Mouse (Mus musculus): ENCODE measurements around the gene Myef2.

Gene Myef2

DNA sequence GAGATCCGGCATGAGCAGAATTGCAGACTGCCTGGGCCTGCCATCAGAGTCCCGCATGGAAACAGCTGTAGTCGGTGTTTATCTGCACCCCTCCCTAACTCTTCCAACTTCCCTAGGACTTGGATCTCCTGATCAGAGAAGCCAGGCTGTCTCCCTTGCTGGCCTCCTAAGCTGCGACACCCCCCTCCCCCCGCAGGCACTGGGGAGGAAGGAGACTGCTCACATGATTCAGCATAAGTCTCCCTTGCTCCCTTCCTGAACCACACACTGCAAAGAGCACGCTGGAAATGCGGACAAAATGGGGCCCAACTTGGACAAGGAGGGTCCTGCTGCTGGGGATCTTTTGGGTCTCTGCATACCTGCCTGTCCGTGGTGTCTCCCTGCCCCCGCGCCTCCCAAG is 55.6 kb downstream of the Myef2 start, which contains the start of gene Slc24a5:
TSS of gene Slc24a5 (plus strand) at position 231 of the 400 bp plus-strand sequence.
- DNase-seq (ENCODE audit: extremely low read depth, low read depth, low spot score), result no peak

DNA sequence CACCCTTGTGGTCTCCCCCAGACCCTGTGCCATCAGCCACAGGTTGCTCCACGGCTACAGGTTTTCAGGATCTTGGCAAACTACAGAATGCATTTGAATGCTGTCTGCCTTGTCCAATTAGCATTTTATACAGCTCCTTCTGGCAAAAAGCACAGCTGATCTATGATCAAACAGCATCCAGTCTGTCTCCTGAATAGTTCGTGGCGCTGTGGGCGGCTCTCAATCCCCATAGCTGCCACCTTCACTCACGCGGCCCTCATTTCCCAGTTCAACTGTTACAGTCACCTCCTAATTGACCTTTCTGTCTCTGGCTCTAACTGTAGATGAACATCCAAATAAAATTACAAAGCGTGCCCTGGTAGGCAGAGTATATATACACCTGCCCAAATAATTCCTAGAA is 56.1 kb downstream of the Myef2 start:
- DNase-seq (ENCODE audit: extremely low read depth, low read depth, low spot score), result no peak

DNA sequence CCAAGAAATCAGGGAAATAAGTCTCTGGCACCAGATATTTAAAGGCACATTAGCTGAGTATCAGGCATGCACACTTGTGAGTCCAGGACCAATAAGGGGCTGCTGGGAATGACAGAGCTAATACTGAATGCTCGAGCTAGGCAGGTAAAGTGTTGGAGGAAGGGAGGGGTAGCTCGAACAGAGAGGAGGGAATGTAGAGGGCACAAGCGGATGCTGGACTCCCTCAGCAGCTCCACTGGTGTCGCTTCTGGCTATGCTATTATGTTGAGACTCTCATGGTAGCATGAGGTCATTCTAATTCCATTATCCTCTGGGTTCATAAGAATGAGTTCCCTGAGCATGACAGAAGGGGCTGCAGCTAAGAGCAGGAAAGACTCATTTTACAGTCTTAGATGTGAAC is 60.5 kb downstream of the Myef2 start:
- DNase-seq (ENCODE audit: extremely low read depth, low read depth, low spot score), result no peak

DNA sequence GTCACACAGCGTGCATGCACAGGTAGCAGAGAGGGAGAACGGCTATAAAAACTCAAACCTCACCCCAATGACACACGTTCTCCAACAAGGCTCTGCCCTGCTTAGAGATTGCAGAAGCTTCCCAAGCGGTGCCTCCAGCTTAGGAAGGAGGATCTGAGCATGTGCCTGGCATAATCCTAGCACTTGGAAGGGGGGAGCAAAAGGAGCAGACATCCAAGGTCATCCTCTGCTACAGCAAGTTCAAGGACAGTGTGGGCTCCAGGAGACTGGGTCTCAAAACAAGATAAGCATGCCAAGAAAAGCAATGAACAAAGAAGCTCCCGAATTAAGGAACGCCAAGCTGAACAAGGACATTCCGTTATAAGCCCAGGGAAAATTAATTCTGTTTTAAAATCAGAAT is 62.0 kb downstream of the Myef2 start:
- DNase-seq (ENCODE audit: extremely low read depth, low read depth, low spot score), result no peak

DNA sequence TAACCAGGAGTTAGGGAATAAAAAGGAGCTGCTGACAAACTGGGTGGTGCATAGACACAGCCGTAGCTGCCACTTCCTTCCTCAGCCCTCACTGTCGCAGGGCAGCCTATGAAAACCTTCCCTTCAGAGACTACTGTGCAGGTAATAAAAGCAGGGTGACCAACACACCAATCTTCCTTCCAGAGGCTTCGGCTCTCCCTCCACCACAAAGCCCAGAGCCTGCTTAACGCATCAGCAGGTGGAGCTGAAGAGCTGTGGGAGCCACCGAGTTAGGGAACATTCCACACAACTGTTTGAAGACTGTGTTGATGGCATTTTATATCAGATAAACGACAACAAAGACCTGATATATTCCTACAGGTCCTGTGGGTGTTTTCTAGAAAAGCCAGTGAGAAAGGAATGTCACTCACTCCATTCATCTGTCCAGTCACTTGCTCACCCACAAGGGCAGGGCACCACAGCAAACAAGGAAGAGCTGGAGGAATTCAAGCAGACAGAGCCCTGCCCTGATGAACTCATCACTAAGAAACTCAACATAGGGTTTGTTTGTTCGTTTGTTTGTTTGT is 66.1 kb downstream of the Myef2 start:
- no peak for DNase-seq (ENCODE audit: extremely low read depth, low read depth, low spot score)

DNA sequence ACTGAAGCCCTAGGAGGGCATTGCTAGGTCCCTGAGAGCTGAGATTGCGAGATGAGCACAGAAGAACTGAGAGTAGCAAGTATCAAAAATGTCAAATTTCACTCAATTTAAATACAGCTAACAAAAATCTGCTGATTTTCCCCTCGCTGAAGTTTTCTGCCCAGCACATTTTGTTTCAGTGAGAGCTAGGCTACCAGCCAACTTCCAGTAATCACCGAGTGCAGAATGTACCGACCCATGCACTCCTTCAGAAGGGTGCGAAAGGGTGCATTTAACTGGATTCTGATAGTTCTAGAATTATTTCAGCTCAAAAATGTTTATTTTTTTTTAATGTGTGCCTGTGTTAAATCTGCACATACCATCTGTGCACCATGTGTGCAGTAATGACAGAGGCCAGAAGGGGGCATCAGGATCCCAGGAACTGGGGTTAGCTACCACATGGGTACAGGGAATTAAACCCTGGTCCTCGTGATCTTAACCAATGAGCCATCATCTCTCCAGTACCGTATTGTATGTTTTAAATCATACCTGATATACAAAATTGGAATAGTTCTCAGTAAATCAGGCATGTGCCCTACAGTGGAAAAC is 68.1 kb downstream of the Myef2 start:
- DNase-seq (ENCODE audit: extremely low read depth, low read depth, low spot score), result no peak

Measured in fat pad, adult 2 months (tissue).